Mouse (Mus musculus) erythroid progenitor cell, adult 5-6 weeks (primary cell): Measurements from ENCODE around the gene Srsf6. TPM values are rescaled to one million over a fixed set of nuclear protein-coding genes. Genes with fewer than 3 reads are reported as not detected.
"Not testable (repeated sequence)": the region's sequence is repeated elsewhere in the genome, so short reads cannot be mapped to it uniquely, and the experiment has no call there.

Experiments used
- ATAC-seq: replicated peaks from 2 replicates; pipeline ENCODE4 v1.8.0; 2016; ENCODE audit warnings: moderate number of reproducible peaks, mild to moderate bottlenecking, moderate TSS enrichment, inconsistent platforms; ENCODE audit not compliant: poor library complexity, low FRiP score, severe bottlenecking
- total RNA-seq, 2 experiments: library from RNA; stranded (forward) in 1 of 2; stranded (reverse) in 1 of 2; fragments of 150-400 nt in 1 of 2; fragments of 186-747, 209-891 nt in 1 of 2; gene quantifications; 2 replicates each; pipeline versions ENCODE4 v1.2.3 to v1.2.4; 2015 to 2017; ENCODE audit warnings: low replicate concordance in 2 of 2

Gene Srsf6
- total RNA-seq (2015; ENCODE audit: low replicate concordance) (102 and 149 TPM in 2 replicates), total RNA-seq (2017; ENCODE audit: low replicate concordance) (107 and 121 TPM in 2 replicates)

DNA sequence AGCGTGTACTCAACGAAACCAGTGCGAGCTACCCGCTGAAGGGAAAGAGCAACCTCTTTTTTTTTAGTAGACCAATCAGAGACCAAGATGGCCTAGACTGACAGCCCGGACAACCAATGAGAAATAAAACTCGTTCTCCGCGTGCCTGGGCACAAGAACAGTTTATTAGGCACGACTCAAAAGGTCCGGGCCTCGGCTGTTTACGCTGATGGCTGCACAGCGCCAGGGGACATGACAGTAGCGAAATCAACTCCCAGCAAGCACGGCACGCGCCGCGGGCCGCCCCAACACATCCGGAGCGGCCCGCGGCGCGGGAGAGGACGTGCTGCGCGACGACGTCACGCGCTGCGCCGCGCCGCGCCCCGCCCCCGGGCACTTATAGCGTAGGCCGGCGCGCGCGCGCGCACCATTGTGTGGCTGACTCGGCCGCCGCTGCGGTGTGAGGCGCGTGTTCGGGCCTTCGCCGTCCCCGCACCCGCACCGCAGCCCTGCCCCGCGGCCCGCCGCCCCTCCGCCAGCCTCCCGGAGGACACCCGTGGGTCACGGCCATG is at the start of gene Srsf6:
TSS of gene Srsf6 (plus strand) at position 406 of the 551 bp plus-strand sequence.
- ATAC-seq, result peak; percentile 95

DNA sequence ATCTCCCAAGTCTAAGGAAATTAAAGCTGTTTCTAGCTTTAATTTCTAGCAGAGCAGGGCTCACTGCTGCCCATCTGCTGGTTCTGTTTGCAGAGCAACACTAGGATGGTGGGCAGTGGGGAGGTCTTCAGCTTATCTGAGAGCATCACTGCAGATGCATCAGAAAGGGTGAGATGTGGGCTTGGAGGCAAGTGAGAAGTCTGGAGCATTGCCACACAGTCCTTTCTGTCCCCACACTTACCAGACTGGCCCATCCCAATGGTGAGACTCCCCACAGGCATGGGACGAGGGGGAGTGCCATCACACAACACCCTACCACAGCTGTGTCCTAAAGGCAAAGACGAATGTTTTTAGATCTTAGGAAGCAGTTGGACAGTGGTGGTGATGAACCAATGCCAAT is 47.2 kb upstream of the Srsf6 start:
- no peak for ATAC-seq

DNA sequence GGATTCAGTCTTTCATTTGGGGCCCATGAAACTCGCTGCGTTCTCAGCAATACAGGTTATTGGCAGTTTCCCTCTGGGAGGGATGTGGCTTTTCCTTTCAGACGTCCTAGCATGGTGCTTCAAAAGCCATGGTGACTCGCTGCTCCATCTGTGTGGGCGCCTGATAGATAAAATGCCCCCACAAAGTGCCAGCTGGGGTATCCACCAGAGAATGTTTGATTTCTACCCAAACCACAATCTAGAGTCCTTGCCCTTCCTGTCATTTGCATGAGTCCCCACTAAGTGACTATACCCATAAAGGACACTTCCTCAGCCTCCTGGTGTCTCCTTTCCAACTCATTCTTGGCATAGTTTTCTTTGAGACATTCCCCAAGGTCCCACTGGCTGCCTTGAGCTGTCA is 44.2 kb upstream of the Srsf6 start:
- no peak for ATAC-seq

- ATAC-seq, result no peak
These were observed 42.7 kb upstream of the Srsf6 start for GRCm38 (mm10) chr2:162888677-162889076.

GRCm38 (mm10) chr2:162889191-162889590 is 42.1 kb upstream of the Srsf6 start:
- no peak for ATAC-seq

DNA sequence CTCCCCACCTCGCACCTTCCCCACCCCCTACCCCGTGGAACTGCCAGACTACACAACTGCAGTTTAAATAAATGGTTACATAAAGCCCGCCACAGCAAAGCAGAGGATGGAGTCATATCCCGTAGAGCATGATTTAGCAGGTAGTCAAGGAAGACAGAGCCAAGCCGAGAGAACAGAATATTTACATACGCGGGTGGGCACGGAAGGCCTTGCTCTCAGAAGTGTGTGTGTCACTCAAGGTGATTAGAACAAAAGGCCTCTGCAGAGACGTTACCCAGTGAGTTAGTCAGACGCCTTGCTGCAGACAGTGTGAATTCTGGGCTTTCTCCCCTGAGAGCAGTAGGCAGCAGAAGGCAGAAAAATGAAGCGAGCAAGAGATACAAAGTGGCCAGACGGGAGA is 41.6 kb upstream of the Srsf6 start:
- ATAC-seq, result no peak

DNA sequence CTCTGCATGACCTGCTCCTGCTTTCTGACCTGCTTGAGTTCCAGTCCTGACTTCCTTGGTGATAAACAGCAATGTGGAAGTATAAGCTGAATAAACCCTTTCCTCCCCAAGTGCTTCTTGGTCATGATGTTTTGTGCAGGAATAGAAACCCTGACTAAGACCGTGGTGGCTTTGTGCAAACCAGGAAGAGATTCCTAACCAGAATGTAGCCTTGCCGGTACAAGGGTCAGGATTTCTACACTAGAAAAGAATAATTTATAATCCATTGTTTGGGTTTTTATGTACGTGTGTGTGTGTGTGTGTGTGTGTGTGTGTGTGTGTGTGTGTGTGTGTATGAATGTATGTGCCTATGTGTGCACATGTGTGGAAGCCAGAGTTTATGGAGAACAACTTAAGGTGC is 38.3 kb upstream of the Srsf6 start:
- ATAC-seq, result not testable (repeated sequence)

GRCm38 (mm10) chr2:162899256-162899655 is 32.1 kb upstream of the Srsf6 start:
- not testable (repeated sequence) for ATAC-seq

GRCm38 (mm10) chr2:162899880-162900589 is 31.3 kb upstream of the Srsf6 start:
- ATAC-seq, result no peak

- ATAC-seq, result no peak
These were observed 30.8 kb upstream of the Srsf6 start for GRCm38 (mm10) chr2:162900590-162900916.

- no peak for ATAC-seq
These were observed 25.4 kb upstream of the Srsf6 start for GRCm38 (mm10) chr2:162905902-162906301.

- no peak for ATAC-seq
These were observed 23.3 kb upstream of the Srsf6 start for GRCm38 (mm10) chr2:162908052-162908491.

DNA sequence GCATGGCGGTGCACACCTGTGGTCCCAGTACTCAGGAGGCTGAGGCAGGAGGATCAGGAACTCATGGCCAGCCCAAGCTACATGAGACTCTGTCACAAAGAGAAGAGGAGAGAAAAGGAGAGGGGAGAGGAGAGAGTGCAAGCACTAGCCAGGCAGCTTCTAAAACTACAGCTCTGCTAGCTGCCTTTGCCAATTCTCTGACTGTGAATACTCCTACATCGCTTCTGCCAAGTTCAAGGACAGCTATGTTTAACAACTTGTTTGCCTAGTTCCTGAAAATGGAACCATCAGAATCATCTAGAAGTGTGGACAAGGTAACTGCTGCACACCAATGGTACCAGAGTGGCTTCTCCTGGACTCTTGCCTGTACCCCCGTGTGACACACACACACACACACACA is 17.3 kb upstream of the Srsf6 start:
- ATAC-seq, result no peak

- no peak for ATAC-seq
These were observed 16.8 kb upstream of the Srsf6 start for GRCm38 (mm10) chr2:162914519-162914918.

DNA sequence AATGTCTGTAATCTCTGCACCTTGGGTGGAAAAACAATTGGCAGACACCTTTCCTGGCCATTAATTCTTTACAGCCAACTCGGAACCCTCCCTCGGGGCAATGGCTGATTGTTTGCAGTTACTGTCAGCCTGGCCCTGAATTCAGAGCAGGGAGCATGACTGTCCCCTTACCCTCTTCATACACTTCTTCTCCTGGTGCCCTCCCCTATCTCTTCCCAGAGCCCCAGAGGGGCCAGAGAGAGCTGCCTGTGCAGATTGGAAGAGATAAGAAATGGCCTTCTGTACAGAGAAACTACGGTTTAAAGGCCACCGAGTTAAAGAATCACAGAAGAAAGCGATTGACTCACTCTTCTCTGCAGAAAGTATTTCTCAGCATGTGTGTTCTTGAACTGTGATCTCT is 11.4 kb upstream of the Srsf6 start:
- ATAC-seq, result no peak

- 0 out of 2 replicates have a peak, but pooled peaks have one; percentile 68 for ATAC-seq
These were observed 9.1 kb upstream of the Srsf6 start for GRCm38 (mm10) chr2:162922183-162922582.

- no peak for ATAC-seq
These were observed 8.5 kb upstream of the Srsf6 start for GRCm38 (mm10) chr2:162922834-162923233.

- no peak for ATAC-seq
These were observed 7.2 kb upstream of the Srsf6 start for GRCm38 (mm10) chr2:162924126-162924525.

- ATAC-seq, result no peak
These were observed 3.3 kb upstream of the Srsf6 start for GRCm38 (mm10) chr2:162927918-162928585.

DNA sequence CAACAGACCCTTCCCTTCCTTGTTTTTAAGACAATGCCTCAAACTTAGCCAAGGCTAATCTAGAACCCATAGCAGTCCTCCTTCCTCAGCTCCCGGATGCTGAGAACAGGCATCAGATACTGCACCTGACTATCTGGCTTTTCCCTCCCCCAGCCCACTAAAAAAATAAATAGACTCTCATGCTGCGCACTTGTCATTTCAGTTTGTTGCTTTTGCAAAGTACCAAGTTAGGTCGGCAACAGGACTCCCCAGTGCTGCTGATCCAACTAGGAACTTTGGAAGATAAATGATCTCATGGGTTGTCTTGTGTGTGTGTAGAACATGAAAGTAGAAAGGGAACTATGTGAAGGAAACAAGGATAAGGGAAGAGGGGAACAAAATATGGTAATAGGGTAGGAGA is 1.6 kb upstream of the Srsf6 start:
- no peak for ATAC-seq

DNA sequence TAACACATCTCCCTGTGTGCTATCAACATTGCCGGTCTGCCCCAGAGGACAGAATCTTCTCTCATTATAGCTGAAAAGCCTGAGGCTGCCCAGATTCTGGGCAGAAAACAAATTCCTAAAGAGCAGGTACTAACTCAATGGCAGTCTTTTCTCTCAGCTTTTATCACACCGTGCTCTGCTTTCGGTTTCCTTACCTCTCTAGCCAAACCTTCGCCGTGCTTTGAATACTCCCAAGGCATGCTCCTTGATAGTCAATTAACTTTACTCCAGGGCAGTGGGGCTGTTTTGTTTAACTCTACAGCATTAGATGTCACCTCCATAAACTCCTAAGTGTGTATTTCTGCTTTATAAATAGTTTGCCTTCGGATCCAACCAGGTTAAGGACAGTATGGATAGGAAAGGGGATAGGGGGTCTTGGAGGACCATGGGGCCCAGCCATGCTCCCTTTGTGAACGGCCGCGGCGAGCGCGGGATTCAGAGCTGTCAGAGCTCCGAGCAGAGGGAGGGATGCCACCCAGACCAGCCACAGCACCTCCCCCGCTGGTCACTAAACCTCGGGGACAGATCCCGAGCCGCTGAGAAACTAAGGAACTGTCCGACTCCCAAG is 709 bp upstream of the Srsf6 start:
- ATAC-seq, result peak; percentile 59
